Mouse (Mus musculus): ENCODE results near the gene Irak3. TPM values are rescaled to one million over a fixed set of nuclear protein-coding genes. Genes with fewer than 3 reads are reported as not detected.

Irak3 gene
- polyA plus RNA-seq, 1 experiment from 2014 or later: 1.6 TPM

- Histone ChIP-seq H3K4me2 (replicated peaks; ENCODE audit: low read depth, low read length) (no peak overlapping the region), H3K27ac (ENCODE audit: low read length) (no peak overlapping the region)
These were observed 106.2 kb downstream of the Irak3 start for GRCm38 (mm10) chr10:120095716-120096115.

GRCm38 (mm10) chr10:120095136-120095535 lies 106.8 kb downstream of the Irak3 start:
- 78% methylated on average over 9 of the region's 9 CpGs for WGBS
- Histone ChIP-seq H3K4me3 (ENCODE audit: low read depth, low read length) (no peak overlapping the region), H3K9ac (replicated peaks; ENCODE audit: low read depth) (no peak overlapping the region), H3K4me1 (ENCODE audit: insufficient read depth, low read depth, low read length) (no peaks in the 10 kb centered on the region), H3K4me2 (replicated peaks; ENCODE audit: low read depth, low read length) (no peak overlapping the region), H3K27me3 (replicated peaks; ENCODE audit: insufficient read depth, low read length) (no peaks in the 10 kb centered on the region), H3K36me3 (ENCODE audit: insufficient read depth, low read length) (no peaks in the 10 kb centered on the region), H3K27ac (ENCODE audit: low read length) (no peak overlapping the region), H3K9me3 (ENCODE audit: low read length) (no peaks in the 10 kb centered on the region)
- ATAC-seq (no peak), DNase-seq (ENCODE audit: low spot score) (no peak)
- TF ChIP-seq EP300 (IDR thresholded peaks at IDR 0.05) (no peak), CTCF (IDR thresholded peaks at IDR 0.05) (no peak)

More at GRCm38 (mm10) chr10:120095716-120096115, 106.2 kb downstream of the Irak3 start:
- Histone ChIP-seq H3K9ac (replicated peaks; ENCODE audit: low read depth) (no peak overlapping the region), H3K4me1 (ENCODE audit: insufficient read depth, low read depth, low read length) (no peaks in the 10 kb centered on the region), H3K36me3 (ENCODE audit: insufficient read depth, low read length) (no peaks in the 10 kb centered on the region), H3K9me3 (ENCODE audit: low read length) (no peaks in the 10 kb centered on the region), H3K27me3 (replicated peaks; ENCODE audit: insufficient read depth, low read length) (no peaks in the 10 kb centered on the region), H3K4me3 (ENCODE audit: low read depth, low read length) (no peak overlapping the region)
- ATAC-seq (no peak), DNase-seq (ENCODE audit: low spot score) (no peak)
- 93% methylated on average over 5 of the region's 5 CpGs for WGBS
- TF ChIP-seq CTCF (IDR thresholded peaks at IDR 0.05): no peak
- TF ChIP-seq EP300 (IDR thresholded peaks at IDR 0.05): no peak

GRCm38 (mm10) chr10:120092548-120092947 lies 109.4 kb downstream of the Irak3 start:
- ATAC-seq: no peak
- H3K4me1 ChIP-seq (ENCODE audit: insufficient read depth, low read depth, low read length): no peaks in the 10 kb centered on the region
- H3K9ac ChIP-seq (replicated peaks; ENCODE audit: low read depth): no peak overlapping the region
- peaks cover 6% of the 10 kb centered on the region; the same call in 1 of the 2 replicates for H3K36me3 ChIP-seq (ENCODE audit: insufficient read depth, low read length)
- no peak overlapping the region for H3K4me2 ChIP-seq (replicated peaks; ENCODE audit: low read depth, low read length)
- no peaks in the 10 kb centered on the region for H3K27me3 ChIP-seq (replicated peaks; ENCODE audit: insufficient read depth, low read length)
- no peak for DNase-seq (ENCODE audit: low spot score)
- no peak overlapping the region for H3K27ac ChIP-seq (ENCODE audit: low read length)
- no peaks in the 10 kb centered on the region for H3K9me3 ChIP-seq (ENCODE audit: low read length)
- H3K4me3 ChIP-seq (ENCODE audit: low read depth, low read length): no peak overlapping the region
- no peak for TF ChIP-seq CTCF (IDR thresholded peaks at IDR 0.05)
- no peak for TF ChIP-seq EP300 (IDR thresholded peaks at IDR 0.05)
- WGBS: 88% methylated on average over 12 of the region's 12 CpGs

Other genes with a start within 250 kb of the Irak3 start
- 2.7 and 3.0 TPM in 2 replicates for gene Helb, start 89.1 kb downstream of the Irak3 start, polyA plus RNA-seq (2015; fragmentation: Nextera tagmentation; extraction: Ambion mirVana)
- 152 and 165 TPM in 2 replicates for gene Tmbim4, start 540 bp downstream of the Irak3 start, polyA plus RNA-seq (2015; fragmentation: Nextera tagmentation; extraction: Ambion mirVana)
- 33.4 and 35.7 TPM in 2 replicates for gene Llph, start 24.9 kb upstream of the Irak3 start, polyA plus RNA-seq (2015; fragmentation: Nextera tagmentation; extraction: Ambion mirVana)